Mouse (Mus musculus): ENCODE data around the gene Scarf1. TPM values are rescaled to one million over a fixed set of nuclear protein-coding genes. Genes with fewer than 3 reads are reported as not detected.

The Scarf1 gene
- polyA plus RNA-seq (2012; rRNA removed), result 4.9 and 6.4 TPM in 2 replicates

DNA sequence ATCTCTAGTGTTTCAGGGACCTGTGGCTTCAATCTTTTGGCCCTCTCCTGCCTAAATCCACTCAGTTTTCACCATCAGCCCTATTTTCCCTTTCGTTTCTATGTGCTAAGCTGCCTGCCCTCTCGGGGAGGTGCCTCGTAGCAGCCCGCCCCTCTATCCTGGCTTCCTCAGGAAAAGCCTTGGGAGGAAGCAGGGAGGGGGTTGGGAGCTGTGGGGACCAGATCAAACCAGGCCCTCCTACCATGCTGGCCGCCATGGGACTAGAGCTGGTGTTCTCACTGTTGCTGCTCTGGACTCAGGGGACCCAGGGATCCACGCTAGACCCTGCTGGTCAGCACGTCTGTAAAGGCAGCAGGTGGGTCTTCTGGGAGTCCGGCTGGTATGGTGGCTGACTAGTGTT is at the start of gene Scarf1:
Gene Scarf1, plus strand, starts transcription at position 205 of the 400 bp plus-strand sequence.
- DNase-seq (ENCODE audit: low spot score), result no peak

DNA sequence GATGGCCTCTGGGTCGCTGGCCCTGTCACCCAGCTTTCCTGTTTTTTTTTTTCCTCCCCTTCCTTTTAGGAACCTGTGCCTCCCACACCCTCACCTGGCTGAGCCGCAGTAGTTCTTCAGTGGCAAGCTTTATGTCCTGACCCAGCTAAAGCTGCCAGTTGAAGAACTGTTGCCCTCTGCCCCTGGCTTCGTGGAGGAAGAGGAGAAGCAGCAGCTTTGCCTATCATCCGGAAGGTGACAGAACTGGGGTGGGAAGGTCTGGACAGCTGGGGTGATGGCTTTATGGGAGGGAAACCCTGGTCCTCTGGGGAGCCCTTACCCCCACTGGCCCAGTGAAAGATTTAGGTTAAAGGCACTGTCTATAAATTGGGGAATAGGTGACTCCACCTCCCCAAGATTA is 49.7 kb upstream of the Scarf1 start:
- DNase-seq (ENCODE audit: low spot score), result no peak

DNA sequence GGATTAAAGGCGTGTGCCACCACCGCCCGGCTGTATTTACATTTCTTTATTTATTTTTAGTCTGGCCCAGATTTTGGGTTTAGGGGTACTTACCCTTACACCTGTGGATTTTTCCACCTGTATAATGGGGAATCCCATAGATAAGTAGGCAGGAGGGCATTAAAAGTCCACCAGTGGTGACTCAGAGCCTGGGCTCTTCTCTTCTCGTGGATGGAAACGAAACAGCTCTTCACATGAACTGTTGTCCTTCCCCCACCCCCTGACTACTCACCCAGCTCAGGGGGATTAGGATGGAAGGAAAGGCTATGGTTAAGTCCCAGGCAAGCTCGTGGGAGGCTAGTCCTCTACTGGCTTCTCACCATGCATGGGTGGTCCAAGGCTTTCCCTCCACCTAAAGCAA is 48.9 kb upstream of the Scarf1 start:
- no peak for DNase-seq (ENCODE audit: low spot score)

DNA sequence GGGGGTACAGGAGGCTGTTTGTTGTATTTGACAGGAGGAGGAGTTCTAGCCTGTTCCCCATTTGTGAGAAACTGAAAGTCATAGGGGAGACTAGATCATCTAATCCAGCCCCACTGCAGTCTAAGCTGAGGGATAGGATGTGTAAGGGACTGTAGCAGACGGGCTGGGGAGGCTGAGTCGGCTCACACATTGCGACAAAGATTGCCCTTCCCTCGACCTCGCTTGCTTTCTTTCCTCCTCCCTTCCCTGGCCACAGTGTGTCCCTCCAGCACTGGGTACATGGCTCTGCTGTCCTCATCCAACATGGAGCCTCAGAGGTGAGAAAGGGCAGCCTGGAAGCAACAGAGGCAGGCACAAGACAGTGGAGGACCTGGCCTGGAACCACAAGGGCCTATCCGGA is 48.3 kb upstream of the Scarf1 start:
- DNase-seq (ENCODE audit: low spot score), result no peak

DNA sequence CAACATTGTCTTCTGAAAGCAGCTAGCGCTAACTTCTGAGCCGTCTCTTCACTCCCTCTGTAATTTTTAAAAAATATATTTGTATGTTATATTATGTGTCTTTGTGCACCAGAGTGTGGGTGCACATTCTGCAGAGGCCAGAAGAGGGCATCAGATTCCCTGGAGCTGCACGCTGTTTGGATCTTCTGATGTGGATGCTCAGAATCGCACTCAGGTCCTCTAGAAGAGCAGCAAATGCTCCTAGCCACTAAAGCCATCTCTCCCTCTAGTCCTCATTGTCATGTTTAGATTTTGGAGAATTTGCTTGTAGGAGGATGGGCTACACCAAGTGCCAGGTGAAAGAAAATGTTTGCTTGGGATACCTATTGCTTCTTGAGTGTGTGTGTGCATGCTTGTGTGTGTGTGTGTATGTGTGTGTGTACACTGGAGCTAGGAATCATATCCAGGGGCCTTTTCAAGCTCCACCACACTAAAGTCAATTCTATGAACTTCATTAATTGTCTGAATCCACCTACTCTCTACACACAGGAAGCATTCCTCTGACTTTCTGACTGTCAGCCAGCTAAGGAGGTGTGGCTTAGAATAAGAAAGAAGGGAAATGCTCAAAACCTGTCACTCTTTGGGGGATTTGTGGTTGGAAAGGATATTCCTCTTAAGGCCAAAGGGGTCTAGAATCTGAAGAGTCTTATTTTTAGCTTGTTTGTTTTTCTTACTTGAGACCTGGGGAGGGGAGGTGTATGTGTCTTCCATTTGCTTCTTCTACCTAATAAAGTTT is 46.4 kb upstream of the Scarf1 start:
- DNase-seq (ENCODE audit: low spot score), result no peak

DNA sequence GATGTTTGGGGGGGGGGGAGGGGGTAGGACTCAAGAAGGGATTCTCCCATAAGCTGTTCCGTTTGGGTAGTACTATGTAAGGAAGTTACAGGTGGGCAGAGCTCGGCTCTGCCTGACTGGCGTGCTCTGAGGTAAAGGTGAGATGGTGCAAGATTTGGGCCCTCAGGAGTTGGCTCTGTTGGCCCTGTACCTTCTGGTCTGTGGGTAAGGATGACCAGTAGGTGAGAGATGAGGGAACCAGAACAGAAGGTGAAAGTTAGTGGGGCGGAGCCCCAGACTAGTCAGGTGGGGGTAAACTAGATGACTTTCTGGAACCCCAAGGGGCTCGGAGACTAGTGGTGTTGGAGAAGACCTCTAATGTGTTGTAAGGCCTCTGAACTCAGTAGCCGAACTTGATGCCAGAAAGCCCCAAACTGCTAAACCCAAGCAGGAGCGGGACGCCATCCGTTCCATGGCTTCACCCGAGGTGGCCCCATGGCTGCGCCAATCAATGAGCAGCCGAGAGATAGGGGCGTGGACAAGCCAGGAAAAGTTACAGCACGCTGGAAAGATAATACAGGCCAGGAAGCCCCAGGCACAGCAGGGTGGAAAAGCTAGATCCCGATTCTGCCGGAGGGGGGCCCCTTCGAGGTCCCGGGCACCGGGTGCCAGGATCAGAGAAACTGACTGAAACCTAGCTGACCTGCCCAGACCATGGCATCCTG is 45.7 kb upstream of the Scarf1 start:
- DNase-seq (ENCODE audit: low spot score), result no peak

DNA sequence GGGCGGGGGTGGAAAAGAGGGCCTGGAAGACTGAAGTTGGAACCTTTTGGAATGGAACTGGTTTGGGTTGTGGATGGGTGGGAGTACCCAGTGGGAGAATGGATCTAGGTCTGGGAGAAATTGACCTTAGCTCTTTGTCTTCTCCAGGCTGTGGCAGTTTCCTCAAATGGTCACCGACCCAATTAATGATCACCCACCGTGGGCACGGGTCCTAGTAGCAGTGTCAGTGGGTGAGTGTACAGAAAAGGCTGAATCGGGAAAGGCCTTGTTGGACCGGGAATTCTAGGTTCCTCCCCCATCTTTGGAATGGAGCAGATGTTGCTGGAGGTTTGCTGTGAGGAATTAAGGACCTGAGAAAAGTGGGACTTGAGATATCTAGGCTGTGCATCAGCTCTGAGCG is 44.9 kb upstream of the Scarf1 start:
- no peak for DNase-seq (ENCODE audit: low spot score)

DNA sequence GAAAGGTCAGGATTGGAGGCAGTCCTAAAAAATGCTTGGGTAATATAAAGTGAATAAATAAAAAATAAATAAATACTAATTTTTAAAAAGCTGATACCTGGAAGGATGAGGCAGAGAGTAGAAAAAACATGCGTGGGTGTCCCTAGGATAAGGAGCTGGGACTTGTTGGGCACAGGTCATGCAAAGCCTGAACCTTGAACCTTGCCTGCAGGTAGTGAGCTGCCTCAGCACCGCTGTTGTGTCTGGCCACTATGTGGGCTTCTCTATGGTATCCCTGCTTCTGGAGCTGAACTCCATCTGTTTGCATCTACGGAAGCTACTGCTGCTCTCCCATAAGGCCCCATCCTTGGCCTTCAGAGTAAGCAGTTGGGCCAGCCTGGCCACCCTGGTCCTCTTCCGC is 44.1 kb upstream of the Scarf1 start:
- no peak for DNase-seq (ENCODE audit: low spot score)

DNA sequence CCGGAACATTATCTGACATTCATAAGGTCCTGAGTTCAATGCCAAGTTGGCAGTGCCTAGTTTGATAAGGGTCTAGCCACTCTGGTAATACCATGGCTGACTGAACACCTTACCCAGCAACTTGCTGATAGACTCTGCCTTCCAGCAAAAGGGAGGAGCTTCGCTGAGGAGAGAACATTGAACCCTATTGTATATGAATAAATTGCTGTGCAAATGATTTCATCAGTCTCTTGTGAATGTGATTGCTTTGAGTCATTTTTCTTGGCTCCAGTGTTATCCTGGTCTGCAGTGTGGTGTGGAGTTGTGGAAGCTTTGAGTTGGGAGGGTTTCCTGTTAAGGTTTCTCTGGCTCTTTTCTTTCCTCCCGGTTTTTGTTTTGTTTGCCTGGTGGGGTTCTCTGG is 42.7 kb upstream of the Scarf1 start:
- DNase-seq (ENCODE audit: low spot score), result no peak

DNA sequence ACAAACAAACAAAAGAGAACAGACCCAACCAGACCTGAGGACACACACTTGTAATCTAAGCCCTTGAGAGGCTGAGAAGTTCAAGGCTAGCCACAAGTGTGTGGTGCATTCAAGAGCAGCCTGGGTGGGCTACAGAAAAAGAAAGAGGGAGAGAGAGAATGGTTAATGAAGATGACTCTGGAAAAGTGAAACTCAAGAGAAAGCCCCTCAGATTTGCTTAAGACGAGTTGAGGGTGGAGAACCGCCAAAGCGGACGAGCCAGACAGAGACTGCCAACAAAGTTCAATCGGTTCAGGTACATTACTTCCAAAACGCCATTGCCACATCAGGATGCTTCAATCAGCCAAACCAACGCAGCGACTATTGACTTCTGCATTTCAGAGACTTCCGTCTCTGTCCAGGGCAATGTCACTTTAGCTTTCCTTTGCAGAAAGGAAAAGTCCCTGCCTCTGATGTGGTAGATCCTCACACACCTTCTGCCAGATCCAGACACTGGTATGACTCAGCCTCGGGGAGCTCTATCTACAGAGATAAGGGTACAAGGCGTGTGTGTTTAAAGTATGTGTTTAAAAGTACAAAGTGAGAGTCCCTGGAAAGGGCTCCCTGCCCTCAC is 40.8 kb upstream of the Scarf1 start:
- DNase-seq (ENCODE audit: low spot score), result no peak

DNA sequence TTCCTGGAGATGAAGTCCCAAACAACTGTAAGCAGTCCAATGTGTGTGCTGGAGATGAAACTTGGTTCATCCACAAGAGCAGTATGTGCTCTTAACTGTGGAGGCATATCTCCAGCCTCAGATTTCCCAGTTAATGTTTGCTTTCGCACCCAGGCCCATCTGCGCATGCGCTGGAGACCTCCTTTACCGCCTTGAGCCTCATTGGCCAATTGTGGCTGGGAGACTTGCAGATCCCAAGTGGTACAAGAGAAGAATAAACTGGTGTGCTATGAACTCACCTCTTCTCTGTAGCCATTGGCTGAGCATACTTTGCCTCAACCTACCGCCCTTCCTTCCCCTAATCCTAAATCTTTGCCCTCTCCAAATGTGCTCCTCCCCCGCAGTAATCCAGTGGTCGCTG is 40.0 kb upstream of the Scarf1 start:
- no peak for DNase-seq (ENCODE audit: low spot score)

DNA sequence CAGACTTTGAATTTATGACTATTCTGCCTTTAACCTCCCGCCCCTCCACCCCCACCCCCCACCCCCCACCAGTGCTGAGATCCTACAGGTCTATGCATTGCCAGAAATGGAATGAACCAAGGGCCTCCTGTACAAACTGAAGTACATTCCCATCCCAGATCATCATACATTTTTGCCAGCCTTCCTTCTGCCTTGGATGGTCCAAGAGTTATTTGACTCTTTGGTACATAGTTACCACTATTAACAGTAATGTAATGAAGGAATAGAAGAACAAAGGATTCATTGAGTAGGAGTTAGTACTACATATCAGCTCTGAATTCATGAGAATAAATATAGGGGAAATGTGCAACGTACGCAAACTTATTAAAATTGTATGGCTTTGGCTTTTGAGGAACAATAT is 27.1 kb upstream of the Scarf1 start:
- DNase-seq (ENCODE audit: low spot score), result no peak

DNA sequence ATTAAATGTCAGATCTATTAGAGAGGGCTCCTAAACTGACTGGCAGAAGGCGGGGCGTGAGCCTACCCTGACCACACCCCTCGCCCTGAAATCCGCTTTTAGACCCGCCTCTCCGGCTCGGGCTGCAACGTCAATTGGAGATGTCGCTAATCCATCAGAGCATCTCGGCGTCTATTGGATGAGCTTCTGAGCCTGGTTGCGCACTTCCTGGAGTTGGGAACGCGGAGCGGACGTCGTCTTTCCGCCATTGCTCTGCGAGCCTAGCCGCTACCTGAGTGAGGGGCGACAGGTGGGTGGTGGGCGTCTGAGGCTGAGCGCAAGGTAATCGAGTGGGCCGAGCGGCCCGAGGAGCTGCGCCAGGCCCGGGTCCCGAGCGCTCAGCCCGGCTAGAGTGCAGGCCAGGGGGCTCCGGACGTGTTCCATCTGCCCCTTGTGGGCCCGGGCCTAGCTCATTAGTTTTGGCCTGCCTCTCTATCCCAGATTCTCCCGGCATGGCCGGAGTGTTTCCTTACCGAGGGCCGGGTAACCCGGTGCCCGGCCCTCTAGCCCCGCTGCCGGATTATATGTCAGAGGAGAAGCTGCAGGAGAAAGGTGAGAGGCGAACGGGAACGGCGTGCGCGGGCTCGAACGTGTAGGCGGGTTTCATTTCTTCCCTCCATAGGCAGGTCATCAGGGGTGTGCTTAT is 26.6 kb upstream of the Scarf1 start, which contains the start of gene Prpf8:
Gene Prpf8, plus strand, starts transcription at position 216 of the 685 bp plus-strand sequence.
- peak; percentile 90 for DNase-seq (ENCODE audit: low spot score)

DNA sequence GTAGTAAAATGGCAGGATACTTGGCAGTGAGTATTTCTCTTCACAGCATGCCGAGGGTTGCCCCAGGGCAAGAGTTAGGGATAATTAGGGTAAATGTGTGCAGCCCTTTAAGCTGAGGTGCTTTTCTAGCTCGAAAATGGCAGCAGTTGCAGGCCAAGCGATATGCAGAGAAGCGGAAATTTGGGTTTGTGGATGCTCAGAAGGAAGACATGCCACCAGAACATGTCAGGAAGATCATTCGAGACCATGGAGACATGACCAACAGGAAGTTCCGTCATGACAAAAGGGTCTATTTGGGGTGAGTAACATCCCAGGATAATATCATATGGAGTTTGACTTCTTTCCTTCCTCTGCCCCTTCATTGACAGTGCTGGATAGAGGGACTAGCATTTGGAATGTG is 25.8 kb upstream of the Scarf1 start:
- no peak for DNase-seq (ENCODE audit: low spot score)

DNA sequence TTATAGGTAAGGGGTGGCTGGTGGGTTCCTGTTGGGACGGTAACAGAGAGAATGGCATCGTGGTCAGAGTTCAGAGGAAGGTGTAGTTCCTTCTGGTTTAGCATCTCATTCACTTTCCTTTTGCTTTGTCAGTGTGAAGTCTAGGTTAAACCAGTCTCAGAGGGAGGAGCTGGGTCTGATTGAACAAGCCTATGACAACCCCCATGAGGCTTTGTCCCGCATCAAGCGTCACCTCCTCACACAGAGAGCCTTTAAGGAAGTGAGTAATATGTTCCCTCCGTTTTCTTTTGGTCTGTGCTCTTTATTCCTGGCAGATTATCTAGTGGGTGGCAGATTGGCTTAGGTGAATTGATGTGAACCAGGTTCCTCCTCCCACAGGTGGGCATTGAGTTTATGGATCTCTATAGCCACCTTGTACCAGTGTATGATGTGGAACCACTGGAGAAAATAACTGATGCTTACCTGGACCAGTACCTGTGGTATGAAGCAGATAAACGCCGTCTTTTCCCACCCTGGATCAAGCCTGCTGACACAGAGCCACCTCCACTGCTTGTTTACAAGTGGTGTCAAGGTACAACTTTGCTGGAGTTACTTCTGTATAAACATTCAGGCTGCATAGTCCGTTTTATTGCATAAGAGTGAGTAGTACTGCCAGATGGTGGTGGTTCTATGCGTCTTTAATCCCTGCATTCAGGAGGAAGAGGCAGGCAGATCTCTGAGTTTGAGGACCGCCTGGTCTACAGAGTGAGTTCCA is 18.9 kb upstream of the Scarf1 start:
- DNase-seq (ENCODE audit: low spot score), result no peak

DNA sequence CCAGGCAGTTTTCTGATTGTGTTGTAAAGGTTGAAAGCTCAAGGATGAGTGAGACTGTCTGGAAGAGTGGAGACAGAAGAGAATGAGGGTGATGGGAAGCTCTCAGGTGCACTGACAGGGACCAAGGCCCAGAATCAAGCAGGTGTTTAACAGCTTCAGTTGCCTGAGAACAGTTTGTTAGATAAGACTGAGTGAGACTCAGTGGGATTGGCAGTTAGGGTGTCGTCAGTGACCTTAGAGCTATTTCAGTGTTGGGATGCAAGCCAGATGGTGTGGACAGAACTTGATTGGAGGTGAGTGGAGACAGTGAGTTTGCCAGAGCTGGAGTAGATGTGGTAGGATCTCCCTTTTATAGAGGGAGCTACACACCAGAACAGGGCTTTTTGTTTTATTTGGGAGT is 15.2 kb upstream of the Scarf1 start:
- DNase-seq (ENCODE audit: low spot score), result no peak

DNA sequence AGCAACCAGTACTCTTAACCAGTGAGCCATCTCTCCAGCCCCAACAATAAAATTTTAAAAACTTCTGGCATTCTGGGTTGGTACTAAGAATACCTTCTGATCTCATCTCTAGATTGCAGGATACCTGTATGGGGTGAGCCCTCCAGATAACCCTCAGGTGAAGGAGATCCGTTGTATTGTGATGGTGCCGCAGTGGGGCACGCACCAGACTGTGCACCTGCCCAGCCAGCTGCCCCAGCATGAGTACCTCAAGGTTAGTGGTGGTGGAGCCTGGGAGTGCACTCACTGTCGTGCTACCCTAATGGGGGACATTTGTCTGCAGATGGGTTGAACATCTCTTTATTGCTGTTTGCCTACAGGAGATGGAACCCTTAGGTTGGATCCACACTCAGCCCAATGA is 5.2 kb upstream of the Scarf1 start:
- no peak for DNase-seq (ENCODE audit: low spot score)

DNA sequence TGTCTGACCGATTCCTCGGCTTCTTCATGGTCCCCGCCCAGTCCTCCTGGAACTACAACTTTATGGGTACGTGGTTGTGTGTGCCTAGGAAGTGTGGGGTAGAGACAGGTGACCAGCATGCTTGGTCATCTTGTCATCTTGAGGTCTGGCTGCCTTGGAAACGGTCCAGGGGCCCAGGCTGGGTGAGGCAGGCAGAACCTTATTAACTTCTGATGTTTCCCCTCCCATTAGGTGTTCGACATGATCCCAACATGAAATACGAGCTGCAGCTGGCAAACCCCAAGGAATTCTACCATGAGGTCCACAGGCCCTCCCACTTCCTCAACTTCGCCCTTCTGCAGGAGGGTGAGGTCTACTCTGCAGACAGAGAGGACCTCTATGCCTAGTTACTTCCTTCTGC is 4.4 kb upstream of the Scarf1 start:
- DNase-seq (ENCODE audit: low spot score), result no peak

DNA sequence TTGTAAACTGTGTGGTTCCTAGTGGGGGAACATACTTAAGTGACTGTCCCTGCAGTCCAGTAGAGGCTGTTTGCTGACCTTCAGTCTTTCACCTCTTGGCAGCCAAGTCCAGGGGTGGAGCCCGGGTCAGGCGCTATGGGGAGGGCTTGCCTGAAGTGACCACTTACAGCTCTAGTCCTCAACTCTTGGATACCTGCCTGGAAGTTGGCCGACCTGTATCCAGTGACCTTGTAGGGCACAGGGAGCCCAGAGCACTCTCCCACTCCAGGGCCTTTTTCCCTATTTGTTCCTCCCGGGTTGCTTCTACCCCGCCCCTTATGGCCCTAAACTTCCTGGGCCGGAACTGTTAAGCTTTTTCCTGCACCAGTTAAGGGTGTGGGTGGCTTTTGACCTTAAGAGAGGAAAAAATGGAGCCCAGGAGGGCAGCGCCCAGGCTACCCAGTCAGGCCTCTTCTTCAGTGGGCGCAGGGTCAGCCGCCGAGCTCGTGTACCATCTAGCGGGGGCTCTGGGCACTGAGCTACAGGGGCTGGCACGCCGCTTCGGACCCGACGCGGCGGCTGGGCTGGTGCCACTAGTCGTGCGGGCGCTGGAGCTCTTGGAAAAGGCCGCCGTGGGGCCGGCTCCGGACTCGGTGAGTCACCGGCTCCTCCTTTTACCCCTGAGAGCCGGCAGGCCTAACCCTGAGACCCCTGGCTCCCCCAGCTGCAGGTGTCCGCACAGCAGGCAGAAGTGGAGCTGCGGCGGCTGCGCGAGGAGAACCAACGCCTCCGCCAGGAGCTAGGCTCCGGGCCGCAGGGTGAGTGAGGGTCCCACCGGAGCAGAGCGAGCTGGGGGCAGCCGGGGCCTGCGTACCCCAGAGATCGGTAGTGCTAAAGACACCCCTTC is 3.4 kb upstream of the Scarf1 start, which contains the start of gene Rilp:
Gene Rilp, plus strand, starts transcription at position 354 of the 886 bp plus-strand sequence.
- DNase-seq (ENCODE audit: low spot score), result peak; percentile 82

DNA sequence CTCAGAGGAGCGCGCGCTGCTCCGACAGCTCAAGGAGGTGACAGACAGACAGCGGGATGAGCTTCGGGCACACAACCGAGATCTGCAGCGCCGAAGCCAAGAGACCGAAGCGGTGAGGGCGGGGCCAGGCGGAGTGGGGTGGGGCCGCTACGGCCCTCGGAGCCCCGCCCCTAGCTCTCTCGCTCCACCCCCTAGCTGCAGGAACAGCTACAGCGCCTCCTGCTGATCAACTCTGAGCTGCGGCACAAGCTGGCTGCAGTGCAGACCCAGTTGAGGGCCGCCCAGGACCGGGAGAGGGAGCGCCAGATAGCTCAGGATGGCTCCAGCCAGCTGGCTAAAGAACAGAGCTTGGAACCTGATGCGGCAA is 2.7 kb upstream of the Scarf1 start:
- DNase-seq (ENCODE audit: low spot score), result no peak

DNA sequence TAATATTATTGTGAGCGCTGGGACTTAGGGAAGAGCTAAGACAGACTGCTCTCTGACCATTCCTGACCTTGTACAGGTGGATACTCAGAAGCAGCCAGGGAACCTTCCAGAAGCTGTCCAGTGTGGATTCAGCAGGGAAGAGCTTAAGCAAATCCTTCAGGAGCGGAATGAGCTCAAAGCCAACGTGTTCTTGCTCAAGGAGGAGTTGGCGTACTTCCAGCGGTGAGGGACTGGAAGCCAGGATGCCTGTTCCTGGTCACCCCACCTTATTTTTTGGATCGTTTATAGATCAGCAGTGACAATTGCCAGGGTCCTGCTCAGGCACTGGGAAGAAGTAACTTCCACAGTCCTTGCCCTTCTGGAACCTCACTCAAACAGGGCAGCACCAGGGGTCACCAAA is 2.1 kb upstream of the Scarf1 start:
- no peak for DNase-seq (ENCODE audit: low spot score)

Data from urinary bladder, adult 2 months (tissue).